Mouse (Mus musculus): ENCODE results near the gene Pskh1.

GRCm38 (mm10) chr8:105981146-105981545 lies 80.9 kb downstream of the Pskh1 start:
- TF ChIP-seq CTCF (IDR thresholded peaks at IDR 0.05; ENCODE audit: low read depth) = peak; percentile 12; the same call in 1 of the 2 replicates
- TF ChIP-seq EP300 (IDR thresholded peaks at IDR 0.05; ENCODE audit: low read depth) = no peak

Measured in liver, embryonic 14.5 days (tissue).